Mouse (Mus musculus): Measurements from ENCODE around the gene Bmp4.
A peak's percentile ranks its signal among the peaks of the same experiment; 100 is the strongest.

Gene Bmp4

GRCm38 (mm10) chr14:46390249-46390775 lies at the start of gene Bmp4:
Gene Bmp4, minus strand, starts transcription at chr14:46390669.
- peak; percentile 70 to 73 for DNase-seq (ENCODE audit: low spot score in 2 of 2)

DNA sequence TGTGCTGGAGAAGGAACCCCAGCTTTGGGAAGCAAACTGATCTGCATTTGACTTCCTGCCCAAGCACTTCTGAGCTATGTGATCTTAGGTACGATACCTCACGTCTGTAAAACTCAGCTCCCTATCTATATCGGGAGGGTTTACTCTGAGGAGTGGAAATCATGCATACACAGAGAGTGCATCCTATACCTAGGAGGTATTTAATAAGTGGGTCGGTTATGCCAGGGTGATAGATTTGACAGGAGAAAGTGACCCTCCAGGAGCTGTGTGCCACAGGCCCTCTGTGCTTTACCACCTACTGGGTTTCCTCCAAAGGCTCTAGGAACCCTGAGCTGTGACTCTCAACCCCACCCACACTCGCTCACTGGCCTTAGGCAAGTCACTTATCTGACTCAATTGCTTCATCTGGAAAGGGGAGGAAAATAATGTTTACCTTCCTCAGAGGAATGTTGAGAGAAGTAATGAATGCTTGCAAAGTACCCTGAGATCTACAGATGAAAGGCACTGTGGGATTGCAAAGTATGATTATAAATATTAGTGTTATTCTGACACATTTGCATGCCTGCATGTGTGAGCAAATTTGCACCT lies 49.1 kb upstream of the Bmp4 start:
- no peak for DNase-seq (ENCODE audit: low spot score in 2 of 2)

GRCm38 (mm10) chr14:46436471-46437090 lies 46.1 kb upstream of the Bmp4 start:
- DNase-seq (ENCODE audit: low spot score in 2 of 2): no peak

DNA sequence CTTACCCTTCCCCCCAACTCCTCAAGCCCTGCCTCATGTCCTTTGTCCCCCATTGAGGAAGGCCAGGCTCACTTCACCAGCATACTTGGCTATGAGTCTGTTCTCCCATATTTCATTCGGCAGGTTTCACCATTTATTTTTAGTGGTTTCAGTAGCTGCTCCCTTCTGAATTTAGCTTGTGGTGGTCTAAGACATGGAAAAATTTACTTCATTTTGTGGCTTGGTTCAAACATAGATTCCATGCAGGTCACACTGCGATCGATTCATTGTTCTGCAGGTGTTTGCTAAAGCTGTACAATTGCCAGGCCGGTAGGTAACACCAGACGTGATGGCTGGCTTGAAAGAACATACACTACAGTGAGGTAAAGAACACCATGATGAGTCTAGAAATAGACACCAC lies 39.8 kb upstream of the Bmp4 start:
- DNase-seq (ENCODE audit: low spot score in 2 of 2): no peak

DNA sequence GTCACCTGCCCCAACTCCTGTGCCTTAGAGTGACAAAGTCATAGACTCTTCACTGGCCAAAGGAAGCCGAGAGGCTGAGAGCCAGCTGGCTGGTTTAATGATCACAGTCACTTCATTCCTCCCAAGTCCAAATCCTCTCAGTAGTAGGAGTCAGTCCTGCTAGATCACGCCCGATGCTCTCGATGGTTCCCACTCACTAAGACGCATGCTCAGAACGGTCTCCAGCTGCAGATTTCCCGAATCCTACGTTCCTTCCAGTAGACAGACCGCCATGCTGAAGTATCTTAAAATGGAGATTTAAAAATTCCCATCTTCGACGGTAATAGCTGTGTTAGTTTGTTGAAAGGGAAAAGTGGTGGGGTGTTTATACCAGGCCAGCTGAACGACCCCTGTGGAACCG lies 36.8 kb upstream of the Bmp4 start:
- no peak for DNase-seq (ENCODE audit: low spot score in 2 of 2)

- DNase-seq (ENCODE audit: low spot score in 2 of 2): no peak
Measured at GRCm38 (mm10) chr14:46421823-46422222, 31.4 kb upstream of the Bmp4 start.

GRCm38 (mm10) chr14:46419269-46419668 lies 28.8 kb upstream of the Bmp4 start:
- no peak for DNase-seq (ENCODE audit: low spot score in 2 of 2)

GRCm38 (mm10) chr14:46418371-46419097 lies 28.1 kb upstream of the Bmp4 start:
- DNase-seq (ENCODE audit: low spot score in 2 of 2): no peak

DNA sequence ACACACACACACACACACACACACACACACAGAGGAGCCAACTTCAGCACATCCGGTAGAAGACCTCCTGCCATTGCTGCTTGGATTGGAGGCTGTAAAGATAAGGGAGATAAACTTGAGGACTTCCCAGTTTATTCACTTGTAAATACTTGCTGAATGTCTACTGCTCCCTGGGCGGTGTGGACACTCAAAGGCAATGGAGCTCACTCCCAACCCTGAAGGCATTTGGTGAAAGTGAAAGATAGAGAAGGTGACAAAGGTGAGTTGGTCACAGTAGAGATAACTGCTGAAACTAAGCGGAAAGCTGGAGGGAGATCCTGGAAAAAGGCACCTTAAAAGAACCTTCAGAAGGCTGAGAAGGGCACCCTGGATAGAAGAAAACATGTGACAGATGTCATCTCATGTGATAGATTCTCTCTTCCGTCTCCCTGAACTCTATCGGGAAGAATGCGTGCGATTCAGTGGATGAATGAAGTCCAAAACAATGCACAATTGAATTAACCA lies 22.1 kb upstream of the Bmp4 start:
- DNase-seq (ENCODE audit: low spot score in 2 of 2): no peak

DNA sequence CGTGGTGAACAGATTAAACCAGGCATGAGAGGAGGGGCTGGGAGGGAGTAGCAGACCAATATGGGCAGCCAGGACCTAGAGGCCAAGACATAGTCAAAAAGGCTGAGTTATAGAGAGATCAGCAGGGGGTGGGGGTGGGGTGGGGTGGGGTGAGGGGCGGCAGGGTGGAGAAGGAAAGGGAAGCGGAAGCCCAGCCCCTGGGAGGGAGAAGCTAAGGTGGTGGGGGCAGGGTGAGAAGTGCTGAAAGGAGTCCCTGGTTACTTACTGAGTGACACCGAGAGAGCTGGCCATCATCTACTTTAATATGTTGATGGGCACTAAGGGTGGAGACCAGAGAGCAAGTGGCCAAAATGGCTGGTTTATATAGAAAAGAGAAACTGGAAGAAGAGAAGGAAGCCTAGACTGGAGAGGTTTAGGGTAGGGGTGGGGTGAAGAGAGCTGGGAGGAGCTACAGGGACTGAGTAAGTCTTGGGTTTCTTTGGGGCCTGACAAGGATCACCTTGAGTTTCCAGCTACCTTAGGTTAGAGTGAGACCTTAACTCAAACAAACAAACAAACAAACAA lies 20.2 kb upstream of the Bmp4 start:
- DNase-seq (ENCODE audit: low spot score in 2 of 2): no peak

- peak; percentile 18 to 35 for DNase-seq (ENCODE audit: low spot score in 2 of 2)
Measured at GRCm38 (mm10) chr14:46409016-46409415, 18.5 kb upstream of the Bmp4 start.

GRCm38 (mm10) chr14:46408319-46408718 lies 17.9 kb upstream of the Bmp4 start:
- no peak for DNase-seq (ENCODE audit: low spot score in 2 of 2)

GRCm38 (mm10) chr14:46399925-46400324 lies 9.5 kb upstream of the Bmp4 start:
- no peak for DNase-seq (ENCODE audit: low spot score in 2 of 2)

DNA sequence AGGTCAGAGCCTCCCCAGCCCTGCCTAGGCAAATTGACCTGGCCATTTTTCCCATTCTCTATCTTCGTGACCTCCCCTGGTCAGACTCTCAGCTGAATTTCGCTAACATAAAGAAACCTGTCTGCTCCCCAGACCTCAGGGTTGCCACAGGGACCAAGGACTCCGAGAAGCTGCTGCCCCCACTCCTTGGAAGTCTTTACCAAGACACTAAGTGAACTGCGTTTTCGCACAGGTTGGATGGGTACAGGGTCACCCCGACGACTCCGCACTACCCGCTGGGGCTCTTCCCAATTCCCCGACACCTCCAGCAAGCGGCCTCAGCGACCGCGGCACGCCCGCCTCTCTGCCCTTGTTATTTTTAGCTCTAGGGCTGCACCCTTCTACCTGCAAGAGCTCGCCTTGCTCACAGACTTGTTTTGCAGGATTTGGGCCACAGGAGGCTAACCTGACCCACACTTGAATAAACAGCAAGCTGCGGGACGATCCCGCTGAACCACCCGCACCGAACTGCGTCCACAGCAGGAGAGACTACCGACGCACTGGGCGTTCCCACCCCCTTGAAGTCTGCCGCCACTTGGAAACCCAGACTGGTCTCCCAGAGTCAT lies 7.7 kb upstream of the Bmp4 start:
- no peak for DNase-seq (ENCODE audit: low spot score in 2 of 2)

DNA sequence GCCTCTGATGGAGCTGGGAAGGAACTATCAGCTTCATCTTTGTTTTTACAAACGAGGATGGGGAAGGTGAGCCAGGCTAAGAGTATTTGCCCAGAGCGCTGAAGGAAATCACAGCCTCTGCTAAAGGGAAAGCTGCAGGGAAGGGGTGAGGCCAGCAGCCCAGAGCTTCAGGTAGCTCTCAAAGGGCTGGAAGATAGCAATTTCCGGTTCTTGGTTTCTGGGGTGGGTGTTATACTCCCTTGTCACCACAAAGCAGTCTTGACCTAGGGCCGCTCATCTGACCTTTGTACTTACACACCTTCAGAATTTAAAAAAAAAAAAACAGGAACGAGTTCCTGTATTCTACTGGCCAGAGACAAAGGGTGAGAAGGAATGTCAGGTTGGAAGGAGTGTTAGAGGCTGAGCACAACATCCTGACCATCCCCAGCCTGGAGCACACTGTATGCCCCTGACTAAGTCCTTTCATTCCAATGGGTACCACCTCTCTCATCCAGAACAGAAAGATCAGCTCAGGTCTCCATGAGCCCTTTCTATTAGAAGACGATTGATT lies 1.2 kb upstream of the Bmp4 start:
- no peak for DNase-seq (ENCODE audit: low spot score in 2 of 2)

- no peak for DNase-seq (ENCODE audit: low spot score in 2 of 2)
Measured at GRCm38 (mm10) chr14:46389438-46390248, 826 bp downstream of the Bmp4 start.

DNA sequence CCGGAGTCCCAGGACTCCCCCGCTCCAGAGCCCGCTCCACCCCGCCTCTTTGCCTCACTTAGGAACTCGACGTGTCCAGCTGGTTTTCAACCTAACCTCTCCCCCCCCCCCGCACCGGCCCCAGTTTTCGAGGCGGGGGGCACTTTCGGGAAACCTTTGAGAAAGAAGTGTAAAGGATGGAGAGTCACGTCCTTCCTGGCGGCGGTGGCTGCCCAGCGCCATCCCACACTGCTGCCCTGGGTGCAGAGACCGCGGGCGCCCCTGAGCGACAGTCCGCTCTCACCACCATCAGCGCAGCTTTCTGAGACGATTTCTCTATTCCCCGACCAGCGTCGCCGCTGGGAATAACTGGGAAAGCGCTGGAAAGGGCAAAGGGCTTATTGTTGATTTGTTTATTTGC lies 1.8 kb downstream of the Bmp4 start:
- DNase-seq (ENCODE audit: low spot score in 2 of 2): peak; percentile 35 to 42

DNA sequence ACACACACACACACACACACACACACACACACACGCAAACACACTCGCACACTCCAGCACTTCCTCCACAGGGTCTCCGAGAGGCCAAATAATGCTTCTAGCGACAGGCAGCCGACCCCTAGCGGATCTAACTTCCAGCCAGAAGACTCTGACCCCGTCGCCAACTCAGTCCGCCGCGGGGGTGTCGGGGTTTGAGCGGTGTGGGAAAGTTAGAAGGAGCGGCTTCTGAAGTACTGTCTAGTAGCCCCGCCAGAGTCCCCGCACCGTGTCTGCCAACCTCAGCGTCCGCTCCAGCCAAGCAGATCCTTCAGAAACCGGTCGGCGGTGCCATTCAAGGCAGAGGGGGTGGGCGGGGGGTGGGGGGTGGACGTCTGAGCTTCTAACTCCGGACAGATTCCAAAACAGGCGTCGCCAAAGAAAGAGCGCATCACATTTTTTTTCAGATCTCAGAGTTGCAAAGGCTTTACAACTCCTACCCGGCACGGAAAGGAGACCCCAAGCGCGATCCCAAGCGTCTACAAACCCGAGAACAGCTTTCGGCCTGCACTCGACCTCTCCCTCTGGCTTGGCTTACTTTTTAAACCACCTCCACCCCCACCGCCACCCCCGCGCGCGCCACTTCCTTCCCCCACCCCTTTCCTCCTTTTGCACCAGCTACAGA lies 2.5 kb downstream of the Bmp4 start:
- DNase-seq (ENCODE audit: low spot score in 2 of 2): peak; percentile 39 to 54

DNA sequence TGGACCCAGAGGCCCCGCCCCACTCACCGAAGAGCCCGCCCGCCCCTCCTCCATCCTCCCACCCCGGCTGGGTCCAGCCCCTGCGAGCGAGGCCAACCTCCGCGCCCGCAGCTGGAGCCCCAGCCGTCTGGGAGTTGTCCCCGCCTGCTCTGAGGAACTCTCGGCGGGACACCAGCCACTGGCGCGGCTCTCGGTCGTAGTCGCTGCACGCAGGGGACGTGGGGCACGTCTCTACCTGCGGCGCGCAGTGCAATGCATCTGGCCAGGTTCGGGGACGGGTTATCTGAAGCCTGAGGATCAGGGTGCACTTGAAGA lies 3.2 kb downstream of the Bmp4 start:
- peak; percentile 81 for DNase-seq (ENCODE audit: low spot score in 2 of 2)
